Comparison of ENCODE assay signal across 7 mouse cellular contexts in genomic region chr10:14705072-14706066, GRCm38 (mm10). TPM values are rescaled to one million over a fixed set of nuclear protein-coding genes. Genes with fewer than 3 reads are reported as not detected.
DNase-seq lines count a peak whose midpoint lies in the region; ATAC-seq and TF ChIP-seq lines count a peak whose summit lies in the region.

Vta1 (minus strand) TSS chr10:14705560.
Nmbr (plus strand) TSS chr10:14705591.

- no peaks in the 10 kb centered on the region for H3K9me3 ChIP-seq in embryonic facial prominence, embryonic 10.5 days
- no peaks in the 10 kb centered on the region for H3K9me3 ChIP-seq in intestine, postnatal 0 days (ENCODE audit: control insufficient read depth)
- no peaks in the 10 kb centered on the region for H3K9me3 ChIP-seq in midbrain, embryonic 12.5 days

- DNase-seq in adrenal gland, postnatal 10 days: peak; percentile 98
- peak; percentile 95 for DNase-seq in embryonic facial prominence, embryonic 10.5 days (ENCODE audit: low spot score)
- peak; percentile 82 for DNase-seq in gonadal fat pad, adult 2 months (ENCODE audit: low read depth)
- DNase-seq in left cerebral cortex, postnatal 4 days: peak; percentile 98

- 0% methylated on average over 50 of the region's 50 CpGs for WGBS in embryonic facial prominence, embryonic 10.5 days
- WGBS in intestine, postnatal 0 days: under 1% methylated on average over 50 of the region's 50 CpGs
- WGBS in midbrain, embryonic 12.5 days: under 1% methylated on average over 49 of the region's 50 CpGs
- under 1% methylated on average over 49 of the region's 50 CpGs for WGBS in small intestine, adult 2 months

- H3K36me3 ChIP-seq in embryonic facial prominence, embryonic 10.5 days (replicated peaks): no peaks in the 10 kb centered on the region
- no peaks in the 10 kb centered on the region for H3K36me3 ChIP-seq in intestine, postnatal 0 days (ENCODE audit: control insufficient read depth, insufficient read depth)
- H3K36me3 ChIP-seq in midbrain, embryonic 12.5 days: no peaks in the 10 kb centered on the region
- H3K36me3 ChIP-seq in small intestine, adult 2 months (ENCODE audit: control insufficient read depth, insufficient read depth, low read length): no peaks in the 10 kb centered on the region

- peak; percentile 95 for TF ChIP-seq CTCF in intestine, postnatal 0 days (IDR thresholded peaks at IDR 0.05; ENCODE audit: low read depth)
- TF ChIP-seq CTCF in small intestine, adult 2 months (IDR thresholded peaks at IDR 0.05; ENCODE audit: extremely low read depth, insufficient read length, insufficient replicate concordance, low read depth, low read length): peak; percentile 88; the same call in 1 of the 2 replicates

- peak within 1 kb of the TSS; percentile 64 for H3K4me2 ChIP-seq in intestine, postnatal 0 days (replicated peaks; ENCODE audit: low read depth)
- H3K4me2 ChIP-seq in midbrain, embryonic 12.5 days (replicated peaks): peak within 1 kb of the TSS; percentile 57

- intact Hi-C loops in left cerebral cortex, postnatal 4 days (cut with DNase I): loop anchor here (5.0 to 10.0 kb wide), 2 partner anchors 253 to 301 kb away; no protein-coding TSS in a partner anchor

- H3K9ac ChIP-seq in intestine, postnatal 0 days (ENCODE audit: low read depth, low read length): peak within 1 kb of the TSS; percentile 75
- H3K9ac ChIP-seq in midbrain, embryonic 12.5 days (replicated peaks): peak within 1 kb of the TSS; percentile 79

- H3K27ac ChIP-seq in embryonic facial prominence, embryonic 10.5 days (replicated peaks): peak within 1 kb of the TSS; percentile 88
- H3K27ac ChIP-seq in intestine, postnatal 0 days (ENCODE audit: low read depth, low read length): peak within 1 kb of the TSS; percentile 70
- H3K27ac ChIP-seq in midbrain, embryonic 12.5 days (replicated peaks): peak within 1 kb of the TSS; percentile 91
- H3K27ac ChIP-seq in small intestine, adult 2 months (ENCODE audit: insufficient read depth, low read depth, low read length): no peak within 1 kb of the TSS

- no peaks in the 10 kb centered on the region for H3K27me3 ChIP-seq in embryonic facial prominence, embryonic 10.5 days (replicated peaks; ENCODE audit: low read depth, poor library complexity, severe bottlenecking)
- H3K27me3 ChIP-seq in intestine, postnatal 0 days (replicated peaks; ENCODE audit: control insufficient read depth, insufficient read depth, low read length): no peaks in the 10 kb centered on the region
- H3K27me3 ChIP-seq in midbrain, embryonic 12.5 days: no peaks in the 10 kb centered on the region
- H3K27me3 ChIP-seq in small intestine, adult 2 months (ENCODE audit: control insufficient read depth, insufficient read depth, low read length): no peaks in the 10 kb centered on the region

- peak within 1 kb of the TSS; percentile 92 for H3K4me3 ChIP-seq in embryonic facial prominence, embryonic 10.5 days
- H3K4me3 ChIP-seq in intestine, postnatal 0 days (ENCODE audit: low read depth, low read length): peak within 1 kb of the TSS; percentile 98
- peak within 1 kb of the TSS; percentile 90 for H3K4me3 ChIP-seq in midbrain, embryonic 12.5 days
- H3K4me3 ChIP-seq in small intestine, adult 2 months (ENCODE audit: low read depth, low read length): peak within 1 kb of the TSS; percentile 82

- peak; percentile 52; the same call in 1 of the 2 replicates for TF ChIP-seq POLR2A in small intestine, adult 2 months (IDR thresholded peaks at IDR 0.05; ENCODE audit: low read depth, low read length)

- peaks cover 15% of the 10 kb centered on the region for H3K4me1 ChIP-seq in embryonic facial prominence, embryonic 10.5 days
- H3K4me1 ChIP-seq in intestine, postnatal 0 days (replicated peaks; ENCODE audit: control insufficient read depth, insufficient read depth, low read length): 0 out of 2 replicates have a peak, but pooled peaks cover 8% of the 10 kb centered on the region
- H3K4me1 ChIP-seq in midbrain, embryonic 12.5 days: peaks cover 19% of the 10 kb centered on the region
- peaks cover 2% of the 10 kb centered on the region; the same call in 1 of the 2 replicates for H3K4me1 ChIP-seq in small intestine, adult 2 months (ENCODE audit: control insufficient read depth, insufficient read depth, insufficient read length, low read length)

- ATAC-seq in intestine, postnatal 0 days: peak; percentile 99
- ATAC-seq in midbrain, embryonic 12.5 days (ENCODE audit: low FRiP score, low read depth): peak; percentile 92

RNA-seq across cellular contexts. Expression of gene Vta1, which starts in this region (rescaled TPM):
- 10 to 100 TPM; 47.9 to 51.1 TPM for total RNA-seq in adrenal gland, postnatal 10 days (2021)
- polyA plus RNA-seq in embryonic facial prominence, embryonic 10.5 days (2016; fragmentation: Nextera tagmentation; extraction: Ambion mirVana): 109 and 117 TPM in 2 replicates
- polyA plus RNA-seq in gonadal fat pad, adult 2 months (2012; rRNA removed): 63.3 and 98.0 TPM in 2 replicates
- polyA plus RNA-seq in intestine, postnatal 0 days (2015; fragmentation: Nextera tagmentation; extraction: Ambion mirVana): 82.4 and 90.9 TPM in 2 replicates
- total RNA-seq in left cerebral cortex, postnatal 4 days (2021): 10 to 100 TPM; 87.0 to 98.2 TPM
- 193 and 214 TPM in 2 replicates for polyA plus RNA-seq in midbrain, embryonic 12.5 days (2016; fragmentation: Nextera tagmentation; extraction: Ambion mirVana)
- 65.1 and 120 TPM in 2 replicates for polyA plus RNA-seq in small intestine, adult 2 months (2012; rRNA removed)

RNA-seq across cellular contexts. Expression of gene Nmbr, which starts in this region (rescaled TPM):
- not detected for total RNA-seq in adrenal gland, postnatal 10 days (2021)
- polyA plus RNA-seq in embryonic facial prominence, embryonic 10.5 days (2016; fragmentation: Nextera tagmentation; extraction: Ambion mirVana): 0.26 and 0.77 TPM in 2 replicates
- not detected in 2 replicates for polyA plus RNA-seq in gonadal fat pad, adult 2 months (2012; rRNA removed)
- 0.37 TPM in 1 of 2 replicates, not detected in the other for polyA plus RNA-seq in intestine, postnatal 0 days (2015; fragmentation: Nextera tagmentation; extraction: Ambion mirVana)
- total RNA-seq in left cerebral cortex, postnatal 4 days (2021): 1 to 10 TPM; 4.8 to 5.9 TPM
- 0.33 and 0.58 TPM in 2 replicates for polyA plus RNA-seq in midbrain, embryonic 12.5 days (2016; fragmentation: Nextera tagmentation; extraction: Ambion mirVana)
- polyA plus RNA-seq in small intestine, adult 2 months (2012; rRNA removed): not detected in 2 replicates

Comparison
In these comparisons a context has a peak if more than half of its experiments do, and no peak if none do; other contexts are left out.
1. RNA of gene Nmbr (total RNA-seq): 4.8 to 5.9 TPM in left cerebral cortex, postnatal 4 days; not detected in adrenal gland, postnatal 10 days; every median in the first group is over 4 times any median in the second.
2. Peak in every context shown above with its lines, with median percentiles within 50 percentile points of each other: DNase-seq and H3K4me3 ChIP-seq.